Mouse (Mus musculus) midbrain, embryonic 14.5 days (tissue): ENCODE data around the gene Man1c1. TPM values are rescaled to one million over a fixed set of nuclear protein-coding genes. Genes with fewer than 3 reads are reported as not detected.

Experiments used
- ATAC-seq: fragments of 200-750 bp; cut with Nextera tagmentation; 2 replicates; pipeline ENCODE4 v1.8.0; 2017; ENCODE audit warnings: moderate number of reproducible peaks, moderate library complexity; ENCODE audit not compliant: low FRiP score, low TSS enrichment
- DNase-seq: peaks from one replicate; pipeline ENCODE4 v3.0.0-alpha.2; 2015
- H3K27ac ChIP-seq: fragments of 300-500 bp; sonication (generic); replicated peaks from 2 replicates; pipeline ENCODE4 v1.5.1; 2014; ENCODE audit warnings: mild to moderate bottlenecking, low read depth, low read length, moderate library complexity
- H3K27me3 ChIP-seq: fragments of 300-500 bp; sonication (generic); 2 replicates; pipeline ENCODE4 v1.6.1; 2014; ENCODE audit warnings: low read length, control low read depth, mixed read lengths; ENCODE audit not compliant: control insufficient read depth, insufficient read depth
- H3K36me3 ChIP-seq: fragments of 300-500 bp; sonication (generic); 2 replicates; pipeline ENCODE4 v1.6.1; 2014; ENCODE audit warnings: low read length, control low read depth; ENCODE audit not compliant: control insufficient read depth, insufficient read depth
- H3K4me1 ChIP-seq: fragments of 300-500 bp; sonication (generic); 2 replicates; pipeline ENCODE4 v1.6.1; 2014; ENCODE audit warnings: mild to moderate bottlenecking, antibody characterized with exemption, low read length, control low read depth; ENCODE audit not compliant: control insufficient read depth, insufficient read depth
- H3K4me2 ChIP-seq: fragments of 300-500 bp; sonication (generic); 2 replicates; pipeline ENCODE4 v1.6.1; 2014; ENCODE audit warnings: mild to moderate bottlenecking, low read length, moderate library complexity
- H3K4me3 ChIP-seq: fragments of 300-500 bp; sonication (generic); replicated peaks from 2 replicates; pipeline ENCODE4 v1.5.1; 2014; ENCODE audit warnings: low read depth, low read length
- H3K9ac ChIP-seq: fragments of 300-500 bp; sonication (generic); replicated peaks from 2 replicates; pipeline ENCODE4 v1.6.1; 2014; ENCODE audit warnings: mild to moderate bottlenecking, low read length, moderate library complexity
- H3K9me3 ChIP-seq: fragments of 300-500 bp; sonication (generic); 2 replicates; pipeline ENCODE4 v1.6.1; 2016; ENCODE audit warnings: low read length, control low read depth, mixed read lengths; ENCODE audit not compliant: control insufficient read depth
- WGBS: fragments of 180-500 bp; shearing (Covaris S2); extraction: QIAGEN DNeasy Blood & Tissue Kit; methylation state at CpG from one replicate; pipeline ENCODE4 v1.1.7; 2014; 5-methylcytosine and 5-hydroxymethylcytosine counted together
- polyA plus RNA-seq: library from polyadenylated mRNA; unstranded; fragments of >200 nt; fragmentation: Nextera tagmentation; extraction: Ambion mirVana; gene quantifications from 2 replicates; pipeline ENCODE4 v1.2.1, GENCODE M21; 2014

Gene Man1c1
- polyA plus RNA-seq, 1 experiment from 2014 or later = 4.9 TPM

- Histone ChIP-seq H3K27me3 (no peaks in the 10 kb centered on the region), H3K9ac (no peak overlapping the region), H3K4me2 (0 out of 2 replicates have a peak overlapping the region, but pooled peaks have one; percentile 4), H3K9me3 (no peaks in the 10 kb centered on the region), H3K36me3 (no peaks in the 10 kb centered on the region), H3K4me1 (no peaks in the 10 kb centered on the region), H3K27ac (no peak overlapping the region), H3K4me3 (no peak overlapping the region)
- DNase-seq = peak; percentile 93
- 5% methylated on average over 8 of the region's 8 CpGs for WGBS
- ATAC-seq = peak; percentile 75; the same call in 1 of the 2 replicates
Observed at GRCm38 (mm10) chr4:134713937-134714336, 9.8 kb upstream of the Man1c1 start.

GRCm38 (mm10) chr4:134705311-134705710, 1.2 kb upstream of the Man1c1 start:
- DNase-seq (no peak), ATAC-seq (no peak)
- 56% methylated on average over 5 of the region's 5 CpGs for WGBS
- H3K4me3 ChIP-seq = peak overlapping the region; percentile 62; the same call in 1 of the 2 replicates
- H3K4me2 ChIP-seq = peak overlapping the region; percentile 99
- H3K27ac ChIP-seq = peak overlapping the region; percentile 21; the same call in 1 of the 2 replicates
- no peaks in the 10 kb centered on the region for H3K9me3 ChIP-seq
- peaks cover 14% of the 10 kb centered on the region; the same call in 1 of the 2 replicates for H3K4me1 ChIP-seq
- H3K9ac ChIP-seq = 0 out of 2 replicates have a peak overlapping the region, but pooled peaks have one; percentile 59
- H3K27me3 ChIP-seq = peaks cover 15% of the 10 kb centered on the region
- H3K36me3 ChIP-seq = no peaks in the 10 kb centered on the region

- ATAC-seq (peak; percentile 56; the same call in 1 of the 2 replicates), DNase-seq (no peak)
- H3K4me1 ChIP-seq = peaks cover 14% of the 10 kb centered on the region; the same call in 1 of the 2 replicates
- peak overlapping the region; percentile 99 for H3K4me2 ChIP-seq
- peaks cover 15% of the 10 kb centered on the region for H3K27me3 ChIP-seq
- no peaks in the 10 kb centered on the region for H3K36me3 ChIP-seq
- H3K27ac ChIP-seq = peak overlapping the region; percentile 81
- no peaks in the 10 kb centered on the region for H3K9me3 ChIP-seq
- WGBS = under 1% methylated on average over 19 of the region's 21 CpGs
- peak overlapping the region; percentile 59 for H3K9ac ChIP-seq
- peak overlapping the region; percentile 62 for H3K4me3 ChIP-seq
Observed at GRCm38 (mm10) chr4:134704590-134704989, 500 bp upstream of the Man1c1 start.

GRCm38 (mm10) chr4:134702981-134703834, 882 bp downstream of the Man1c1 start:
- H3K27me3 ChIP-seq = peaks cover 15% of the 10 kb centered on the region
- DNase-seq (peak; percentile 43), ATAC-seq (peak; percentile 4; the same call in 1 of the 2 replicates)
- under 1% methylated on average over 81 of the region's 90 CpGs for WGBS
- H3K9ac ChIP-seq = peak overlapping the region; percentile 56
- no peak overlapping the region for H3K27ac ChIP-seq
- H3K9me3 ChIP-seq = no peaks in the 10 kb centered on the region
- H3K4me3 ChIP-seq = peak overlapping the region; percentile 62
- H3K36me3 ChIP-seq = no peaks in the 10 kb centered on the region
- peak overlapping the region; percentile 99 for H3K4me2 ChIP-seq
- peaks cover 14% of the 10 kb centered on the region; the same call in 1 of the 2 replicates for H3K4me1 ChIP-seq

- Histone ChIP-seq H3K9ac (no peak overlapping the region), H3K4me2 (peak overlapping the region; percentile 99), H3K27ac (no peak overlapping the region), H3K9me3 (no peaks in the 10 kb centered on the region), H3K36me3 (no peaks in the 10 kb centered on the region), H3K4me1 (peaks cover 14% of the 10 kb centered on the region; the same call in 1 of the 2 replicates), H3K27me3 (peaks cover 15% of the 10 kb centered on the region), H3K4me3 (peak overlapping the region; percentile 62)
- DNase-seq (peak; percentile 86), ATAC-seq (no peak)
- WGBS = 34% methylated on average over 6 of the region's 6 CpGs
Observed at GRCm38 (mm10) chr4:134701934-134702333, 2.2 kb downstream of the Man1c1 start.

GRCm38 (mm10) chr4:134700911-134701310, 3.2 kb downstream of the Man1c1 start:
- H3K36me3 ChIP-seq = no peaks in the 10 kb centered on the region
- H3K9me3 ChIP-seq = no peaks in the 10 kb centered on the region
- no peak for DNase-seq
- no peak overlapping the region for H3K4me3 ChIP-seq
- peaks cover 14% of the 10 kb centered on the region; the same call in 1 of the 2 replicates for H3K4me1 ChIP-seq
- WGBS = 91% methylated on average over 2 of the region's 2 CpGs
- no peak overlapping the region for H3K27ac ChIP-seq
- no peak overlapping the region for H3K4me2 ChIP-seq
- peaks cover 15% of the 10 kb centered on the region for H3K27me3 ChIP-seq
- no peak for ATAC-seq
- no peak overlapping the region for H3K9ac ChIP-seq

GRCm38 (mm10) chr4:134693202-134693940, 10.7 kb downstream of the Man1c1 start:
- Histone ChIP-seq H3K9ac (no peak overlapping the region), H3K36me3 (no peaks in the 10 kb centered on the region), H3K27me3 (no peaks in the 10 kb centered on the region), H3K4me2 (no peak overlapping the region), H3K4me1 (no peaks in the 10 kb centered on the region), H3K4me3 (no peak overlapping the region), H3K27ac (no peak overlapping the region), H3K9me3 (no peaks in the 10 kb centered on the region)
- ATAC-seq = no peak
- no peak for DNase-seq
- 77% methylated on average over 9 of the region's 9 CpGs for WGBS

- no peak overlapping the region for H3K4me2 ChIP-seq
- no peaks in the 10 kb centered on the region for H3K27me3 ChIP-seq
- DNase-seq = no peak
- no peak overlapping the region for H3K27ac ChIP-seq
- H3K4me1 ChIP-seq = no peaks in the 10 kb centered on the region
- WGBS = 90% methylated on average over 1 of the region's 1 CpGs
- H3K4me3 ChIP-seq = no peak overlapping the region
- no peak overlapping the region for H3K9ac ChIP-seq
- no peaks in the 10 kb centered on the region; the same call in 1 of the 2 replicates for H3K9me3 ChIP-seq
- no peaks in the 10 kb centered on the region for H3K36me3 ChIP-seq
- no peak for ATAC-seq
Observed at GRCm38 (mm10) chr4:134692388-134692787, 11.7 kb downstream of the Man1c1 start.
